Mouse (Mus musculus) hindbrain, embryonic 14.5 days (tissue): ENCODE measurements around the gene Hist1h2ak. TPM values are rescaled to one million over a fixed set of nuclear protein-coding genes. Genes with fewer than 3 reads are reported as not detected.
A peak's percentile ranks its signal among the peaks of the same experiment; 100 is the strongest.

ENCODE experiments used
- ATAC-seq: fragments of 200-750 bp; cut with Nextera tagmentation; 2 replicates; pipeline ENCODE4 v1.8.0; 2017; ENCODE audit warnings: moderate number of reproducible peaks, mild to moderate bottlenecking, moderate TSS enrichment, moderate library complexity; ENCODE audit not compliant: low FRiP score
- DNase-seq: peaks from one replicate; pipeline ENCODE4 v3.0.0-alpha.2; 2015; ENCODE audit warnings: low spot score
- H3K27ac ChIP-seq: fragments of 300-500 bp; sonication (generic); 2 replicates; pipeline ENCODE4 v1.5.1; 2014; ENCODE audit warnings: mild to moderate bottlenecking, moderate library complexity
- H3K27me3 ChIP-seq: fragments of 300-500 bp; sonication (generic); 2 replicates; pipeline ENCODE4 v1.6.1; 2014; ENCODE audit warnings: mild to moderate bottlenecking, low read length, mixed read lengths; ENCODE audit not compliant: control insufficient read depth, insufficient read depth
- H3K36me3 ChIP-seq: fragments of 300-500 bp; sonication (generic); replicated peaks from 2 replicates; pipeline ENCODE4 v1.6.1; 2014; ENCODE audit not compliant: control insufficient read depth, insufficient read depth
- H3K4me1 ChIP-seq: fragments of 300-500 bp; sonication (generic); replicated peaks from 2 replicates; pipeline ENCODE4 v1.6.1; 2014; ENCODE audit warnings: antibody characterized with exemption, low read length, mixed read lengths; ENCODE audit not compliant: control insufficient read depth, insufficient read depth
- H3K4me2 ChIP-seq: fragments of 300-500 bp; sonication (generic); replicated peaks from 2 replicates; pipeline ENCODE4 v1.6.1; 2014; ENCODE audit warnings: mild to moderate bottlenecking, moderate library complexity
- H3K4me3 ChIP-seq: fragments of 300-500 bp; sonication (generic); replicated peaks from 2 replicates; pipeline ENCODE4 v1.5.1; 2014; ENCODE audit warnings: mild to moderate bottlenecking, low read length
- H3K9ac ChIP-seq: fragments of 300-500 bp; sonication (generic); 2 replicates; pipeline ENCODE4 v1.6.1; 2014
- H3K9me3 ChIP-seq: fragments of 300-500 bp; sonication (generic); 2 replicates; pipeline ENCODE4 v1.6.1; 2016; ENCODE audit warnings: low read length; ENCODE audit not compliant: control insufficient read depth
- WGBS: fragments of 180-500 bp; shearing (Covaris S2); extraction: QIAGEN DNeasy Blood & Tissue Kit; methylation state at CpG from one replicate; pipeline ENCODE4 v1.1.7; 2014; 5-methylcytosine and 5-hydroxymethylcytosine counted together
- microRNA-seq: library from miRNA; unstranded; fragments of <30 nt; microRNA quantifications from one replicate; pipeline ENCODE4, GENCODE M21; 2016
- polyA plus RNA-seq: library from polyadenylated mRNA; unstranded; fragments of >200 nt; fragmentation: Nextera tagmentation; extraction: Ambion mirVana; gene quantifications from 2 replicates; pipeline ENCODE4 v1.2.1, GENCODE M21; 2014

The Hist1h2ak gene
- polyA plus RNA-seq, 1 experiment from 2014 or later: 3.4 TPM

GRCm38 (mm10) chr13:21715131-21715863 is 38.3 kb downstream of the Hist1h2ak start:
- WGBS: under 1% methylated on average over 19 of the region's 22 CpGs
- Histone ChIP-seq H3K4me2 (peak overlapping the region; percentile 84), H3K27me3 (no peaks in the 10 kb centered on the region), H3K4me1 (peaks cover 25% of the 10 kb centered on the region), H3K9me3 (no peaks in the 10 kb centered on the region), H3K4me3 (peak overlapping the region; percentile 32), H3K36me3 (no peaks in the 10 kb centered on the region), H3K27ac (peak overlapping the region; percentile 68), H3K9ac (peak overlapping the region; percentile 50)
- DNase-seq (no peak), ATAC-seq (no peak)

DNA sequence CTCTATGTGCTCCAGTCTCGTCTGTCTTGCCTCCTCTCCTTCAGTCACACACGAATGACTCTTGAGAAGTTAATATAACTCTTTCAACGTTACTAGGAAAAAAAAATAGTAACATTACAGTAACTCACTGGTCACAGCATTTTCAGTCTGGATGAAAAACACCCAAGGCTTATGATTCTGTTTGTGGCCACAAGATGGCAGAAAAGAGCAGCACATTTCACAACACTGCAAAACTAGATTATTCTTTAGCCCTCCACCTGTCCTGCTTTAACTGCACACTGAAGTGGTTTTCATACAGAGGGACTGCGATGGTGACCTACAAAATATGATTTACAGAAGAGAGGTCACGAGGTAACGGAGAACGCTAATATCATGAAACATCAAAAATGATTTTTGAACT is 38.9 kb downstream of the Hist1h2ak start:
- Histone ChIP-seq H3K4me3 (peak overlapping the region; percentile 32), H3K27me3 (no peaks in the 10 kb centered on the region), H3K4me1 (peaks cover 25% of the 10 kb centered on the region), H3K9me3 (no peaks in the 10 kb centered on the region), H3K9ac (0 out of 2 replicates have a peak overlapping the region, but pooled peaks have one; percentile 50), H3K4me2 (peak overlapping the region; percentile 84), H3K36me3 (no peaks in the 10 kb centered on the region), H3K27ac (peak overlapping the region; percentile 68; the same call in 1 of the 2 replicates)
- WGBS: 2% methylated on average over 7 of the region's 7 CpGs
- ATAC-seq (no peak), DNase-seq (peak; percentile 84)

DNA sequence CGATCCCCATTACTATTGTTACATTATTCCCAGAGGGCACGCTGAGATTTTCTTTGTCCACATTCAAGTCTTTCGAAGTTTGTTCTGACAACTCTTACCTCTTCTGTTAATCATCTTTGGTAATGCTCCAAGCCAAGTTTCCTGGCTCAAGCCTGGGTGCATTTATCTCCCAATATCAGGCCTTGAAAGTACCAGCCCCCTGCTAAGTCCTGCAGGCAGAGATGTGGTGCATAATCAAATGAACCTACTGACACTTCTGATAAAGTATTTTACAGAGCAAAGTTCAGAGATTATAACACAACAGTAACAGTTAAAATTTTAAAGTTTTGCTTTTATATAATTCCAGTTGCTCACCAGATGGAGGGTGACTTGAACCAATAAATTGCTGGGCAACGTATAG is 41.9 kb downstream of the Hist1h2ak start:
- 18% methylated on average over 4 of the region's 4 CpGs for WGBS
- ATAC-seq (no peak), DNase-seq (no peak)
- Histone ChIP-seq H3K4me2 (peak overlapping the region; percentile 67), H3K9ac (peak overlapping the region; percentile 47), H3K4me3 (peak overlapping the region; percentile 71), H3K4me1 (peaks cover 8% of the 10 kb centered on the region), H3K27me3 (no peaks in the 10 kb centered on the region), H3K27ac (no peak overlapping the region), H3K36me3 (no peaks in the 10 kb centered on the region), H3K9me3 (no peaks in the 10 kb centered on the region)

- H3K9me3 ChIP-seq: no peaks in the 10 kb centered on the region
- H3K36me3 ChIP-seq: no peaks in the 10 kb centered on the region
- peaks cover 8% of the 10 kb centered on the region for H3K4me1 ChIP-seq
- H3K4me2 ChIP-seq: peak overlapping the region; percentile 67
- H3K27ac ChIP-seq: no peak overlapping the region
- WGBS: 3% methylated on average over 22 of the region's 22 CpGs
- H3K9ac ChIP-seq: peak overlapping the region; percentile 47
- H3K4me3 ChIP-seq: peak overlapping the region; percentile 71
- H3K27me3 ChIP-seq: no peaks in the 10 kb centered on the region
- DNase-seq (peak; percentile 97), ATAC-seq (peak; percentile 85)
These were observed 42.7 kb downstream of the Hist1h2ak start for GRCm38 (mm10) chr13:21710821-21711525.

DNA sequence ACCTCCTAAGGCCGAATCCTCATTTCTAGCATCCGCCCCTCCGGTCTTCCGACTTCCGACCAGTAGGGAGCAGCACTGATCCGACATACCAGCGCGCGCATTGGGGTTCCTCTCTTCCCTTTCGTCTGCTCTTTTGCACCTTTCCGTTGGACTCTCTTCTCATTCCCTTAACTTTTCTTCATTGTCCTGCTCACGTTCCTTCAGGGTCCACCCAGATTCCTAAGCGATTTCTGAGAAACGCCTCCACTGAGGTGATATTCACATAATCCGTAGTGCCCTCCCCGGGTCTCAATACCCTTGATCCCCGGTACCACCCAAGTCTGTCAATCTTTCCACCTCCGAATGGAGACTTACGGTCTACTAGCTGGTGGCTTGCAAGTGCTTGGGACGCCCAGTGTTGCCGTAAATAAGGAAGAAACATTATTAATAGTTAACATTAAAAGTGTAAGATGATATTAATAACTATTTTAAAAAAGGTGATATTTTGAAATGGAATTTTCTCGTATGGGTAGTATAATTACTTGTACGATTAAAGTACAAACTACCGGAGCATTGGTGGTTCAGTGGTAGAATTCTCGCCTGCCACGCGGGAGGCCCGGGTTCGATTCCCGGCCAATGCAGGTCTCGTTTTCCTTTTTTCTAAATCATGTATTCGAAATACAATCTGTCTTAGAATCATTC is 43.5 kb downstream of the Hist1h2ak start:
- DNase-seq (peak; percentile 89), ATAC-seq (peak; percentile 86)
- H3K4me2 ChIP-seq: peak overlapping the region; percentile 67
- no peaks in the 10 kb centered on the region for H3K27me3 ChIP-seq
- WGBS: under 1% methylated on average over 32 of the region's 32 CpGs
- no peaks in the 10 kb centered on the region for H3K9me3 ChIP-seq
- H3K9ac ChIP-seq: peak overlapping the region; percentile 72
- no peaks in the 10 kb centered on the region for H3K36me3 ChIP-seq
- H3K4me3 ChIP-seq: peak overlapping the region; percentile 71
- H3K4me1 ChIP-seq: peaks cover 3% of the 10 kb centered on the region
- peak overlapping the region; percentile 80 for H3K27ac ChIP-seq

DNA sequence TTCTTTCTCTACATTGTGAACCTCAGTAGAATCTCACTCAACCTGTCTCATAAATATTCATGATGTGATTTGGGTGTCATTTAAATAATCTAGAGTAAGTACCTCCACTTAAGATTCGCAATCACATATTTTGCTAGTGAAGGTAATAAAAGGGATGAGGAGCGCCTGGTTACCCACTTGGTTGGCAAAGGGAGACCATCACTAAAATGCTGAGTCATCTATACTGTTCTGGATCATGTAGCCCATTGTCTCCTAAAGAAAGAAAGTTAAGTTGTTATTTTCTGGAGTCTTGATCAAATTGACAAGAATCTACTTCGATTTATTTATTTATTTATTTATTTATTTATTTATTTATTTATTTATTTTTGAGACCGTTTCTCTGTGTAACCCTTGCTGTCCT is 47.0 kb downstream of the Hist1h2ak start:
- no peak for ATAC-seq
- Histone ChIP-seq H3K36me3 (no peaks in the 10 kb centered on the region), H3K4me1 (no peaks in the 10 kb centered on the region), H3K4me3 (no peak overlapping the region), H3K27ac (no peak overlapping the region), H3K4me2 (no peak overlapping the region), H3K27me3 (no peaks in the 10 kb centered on the region), H3K9me3 (no peaks in the 10 kb centered on the region), H3K9ac (no peak overlapping the region)
- 73% methylated on average over 4 of the region's 4 CpGs for WGBS
- DNase-seq: no peak

Small RNA genes within 50 kb of the gene (microRNA-seq; reads per million reads assigned to microRNA genes)
- gene Gm44346 (not detected), gene Gm44357 (not detected), gene Gm44367 (not detected), gene Gm44454 (not detected)

Other genes with a start within 250 kb of the Hist1h2ak start
- gene Zkscan8, start 222.7 kb downstream of the Hist1h2ak start, polyA plus RNA-seq: 7.4 and 8.0 TPM in 2 replicates
- gene Olfr1366, start 211.0 kb downstream of the Hist1h2ak start, polyA plus RNA-seq: 0.08 and 0.21 TPM in 2 replicates
- gene Olfr1535, start 193.9 kb downstream of the Hist1h2ak start, polyA plus RNA-seq: 0.04 TPM in 1 of 2 replicates, not detected in the other
- gene Olfr1364, start 172.1 kb downstream of the Hist1h2ak start, polyA plus RNA-seq: not detected in 2 replicates
- not detected in 2 replicates for gene Olfr1362, start 139.8 kb downstream of the Hist1h2ak start, polyA plus RNA-seq
- not detected in 2 replicates for gene Olfr11, start 111.3 kb downstream of the Hist1h2ak start, polyA plus RNA-seq
- not detected in 2 replicates for gene Olfr1361, start 90.4 kb downstream of the Hist1h2ak start, polyA plus RNA-seq
- gene Olfr1360, start 76.4 kb downstream of the Hist1h2ak start, polyA plus RNA-seq: not detected in 2 replicates
- not detected in 2 replicates for gene Olfr1359, start 55.7 kb downstream of the Hist1h2ak start, polyA plus RNA-seq
- gene Hist1h2bl, start 37.7 kb downstream of the Hist1h2ak start, polyA plus RNA-seq: not detected in 2 replicates
- gene Hist1h2ai, start 37.4 kb downstream of the Hist1h2ak start, polyA plus RNA-seq: 5.4 and 7.5 TPM in 2 replicates
- 2.4 and 3.2 TPM in 2 replicates for gene Hist1h3h, start 36.2 kb downstream of the Hist1h2ak start, polyA plus RNA-seq
- 1.4 TPM in 2 replicates for gene Hist1h2bm, start 31.8 kb downstream of the Hist1h2ak start, polyA plus RNA-seq
- gene Hist1h4j, start 18.8 kb downstream of the Hist1h2ak start, polyA plus RNA-seq: 0.33 and 0.64 TPM in 2 replicates
- 2.0 and 2.7 TPM in 2 replicates for gene Hist1h4k, start 3.3 kb downstream of the Hist1h2ak start, polyA plus RNA-seq
- not detected in 2 replicates for gene Hist1h2bn, start 296 bp upstream of the Hist1h2ak start, polyA plus RNA-seq
- gene Hist1h1b, start 26.8 kb upstream of the Hist1h2ak start, polyA plus RNA-seq: 1.6 and 1.7 TPM in 2 replicates
- gene Hist1h3i, start 29.5 kb upstream of the Hist1h2ak start, polyA plus RNA-seq: 37.4 and 39.0 TPM in 2 replicates
- 1.3 TPM in 1 of 2 replicates, not detected in the other for gene Hist1h2an, start 33.4 kb upstream of the Hist1h2ak start, polyA plus RNA-seq
- 0.82 and 1.1 TPM in 2 replicates for gene Hist1h2bp, start 33.6 kb upstream of the Hist1h2ak start, polyA plus RNA-seq
- 3.5 and 3.6 TPM in 2 replicates for gene Hist1h2bq, start 56.4 kb upstream of the Hist1h2ak start, polyA plus RNA-seq
- gene Hist1h2ao, start 56.6 kb upstream of the Hist1h2ak start, polyA plus RNA-seq: not detected in 2 replicates
- not detected in 2 replicates for gene Hist1h4m, start 57.9 kb upstream of the Hist1h2ak start, polyA plus RNA-seq
- gene Hist1h4n, start 78.4 kb upstream of the Hist1h2ak start, polyA plus RNA-seq: 5.5 and 8.9 TPM in 2 replicates
- gene Hist1h2ap, start 79.7 kb upstream of the Hist1h2ak start, polyA plus RNA-seq: 574 and 576 TPM in 2 replicates
- 3.8 TPM in 2 replicates for gene Hist1h2br, start 79.9 kb upstream of the Hist1h2ak start, polyA plus RNA-seq
- gene Zfp184, start 191.3 kb upstream of the Hist1h2ak start, polyA plus RNA-seq: 14.9 and 18.2 TPM in 2 replicates
- gene Pom121l2, start 227.4 kb upstream of the Hist1h2ak start, polyA plus RNA-seq: not detected in 2 replicates